Mouse (Mus musculus) spleen, adult 18-20 months (tissue): ENCODE measurements around the gene Epha3.

ENCODE experiments used
- DNase-seq, 2 experiments: peaks; one replicate each; pipeline ENCODE4 v3.0.0; 2022; ENCODE audit warnings: mixed read lengths in 2 of 2

The Epha3 gene

GRCm38 (mm10) chr16:63863913-63864330 is at the start of gene Epha3:
Gene Epha3, minus strand, starts transcription at chr16:63864175.
- peak in 1 of 2 experiments; percentile 7 for DNase-seq

- DNase-seq, result no peak
Observed at GRCm38 (mm10) chr16:63903425-63903824, 39.5 kb upstream of the Epha3 start.

GRCm38 (mm10) chr16:63881190-63881589 is 17.2 kb upstream of the Epha3 start:
- DNase-seq, result no peak

GRCm38 (mm10) chr16:63872313-63872712 is 8.3 kb upstream of the Epha3 start:
- no peak for DNase-seq

GRCm38 (mm10) chr16:63864463-63864976 is 545 bp upstream of the Epha3 start:
- no peak for DNase-seq

- no peak for DNase-seq
Observed at GRCm38 (mm10) chr16:63863181-63863580, 794 bp downstream of the Epha3 start.

- DNase-seq, result no peak
Observed at GRCm38 (mm10) chr16:63857561-63857960, 6.4 kb downstream of the Epha3 start.

GRCm38 (mm10) chr16:63856658-63857552 is 7.1 kb downstream of the Epha3 start:
- DNase-seq, result peak in 1 of 2 experiments; percentile 11

GRCm38 (mm10) chr16:63850297-63850696 is 13.7 kb downstream of the Epha3 start:
- DNase-seq, result no peak

- DNase-seq, result no peak
Observed at GRCm38 (mm10) chr16:63842911-63843310, 21.1 kb downstream of the Epha3 start.

- no peak for DNase-seq
Observed at GRCm38 (mm10) chr16:63837466-63837865, 26.5 kb downstream of the Epha3 start.

- no peak for DNase-seq
Observed at GRCm38 (mm10) chr16:63821164-63821563, 42.8 kb downstream of the Epha3 start.

- DNase-seq, result no peak
Observed at GRCm38 (mm10) chr16:63817606-63818005, 46.4 kb downstream of the Epha3 start.

GRCm38 (mm10) chr16:63816672-63817071 is 47.3 kb downstream of the Epha3 start:
- no peak for DNase-seq

- no peak for DNase-seq
Observed at GRCm38 (mm10) chr16:63809871-63810270, 54.1 kb downstream of the Epha3 start.

GRCm38 (mm10) chr16:63808991-63809390 is 55.0 kb downstream of the Epha3 start:
- no peak for DNase-seq

- DNase-seq, result no peak
Observed at GRCm38 (mm10) chr16:63806437-63807129, 57.4 kb downstream of the Epha3 start.

- DNase-seq, result no peak
Observed at GRCm38 (mm10) chr16:63806025-63806424, 58.0 kb downstream of the Epha3 start.

- no peak for DNase-seq
Observed at GRCm38 (mm10) chr16:63801436-63801835, 62.5 kb downstream of the Epha3 start.

GRCm38 (mm10) chr16:63798341-63798740 is 65.6 kb downstream of the Epha3 start:
- no peak for DNase-seq

GRCm38 (mm10) chr16:63794292-63794691 is 69.7 kb downstream of the Epha3 start:
- no peak for DNase-seq

GRCm38 (mm10) chr16:63793805-63794204 is 70.2 kb downstream of the Epha3 start:
- DNase-seq, result no peak

- DNase-seq, result no peak
Observed at GRCm38 (mm10) chr16:63792084-63792483, 71.9 kb downstream of the Epha3 start.

GRCm38 (mm10) chr16:63783544-63783943 is 80.4 kb downstream of the Epha3 start:
- DNase-seq, result no peak
